Mouse (Mus musculus): ENCODE data around the gene Arrdc4. TPM values are rescaled to one million over a fixed set of nuclear protein-coding genes. Genes with fewer than 3 reads are reported as not detected.

Arrdc4 gene
- polyA plus RNA-seq, 1 experiment from 2014 or later = 16.2 TPM

GRCm38 (mm10) chr7:68740763-68741162, 8.3 kb downstream of the Arrdc4 start:
- DNase-seq (ENCODE audit: low spot score) = no peak
- no peak overlapping the region for H3K4me3 ChIP-seq
- no peaks in the 10 kb centered on the region for H3K27me3 ChIP-seq (replicated peaks; ENCODE audit: low read depth, poor library complexity, severe bottlenecking)
- 95% methylated on average over 6 of the region's 6 CpGs for WGBS
- peaks cover 68% of the 10 kb centered on the region for H3K36me3 ChIP-seq (replicated peaks)
- H3K27ac ChIP-seq (replicated peaks) = no peak overlapping the region
- H3K9me3 ChIP-seq = no peaks in the 10 kb centered on the region
- H3K4me1 ChIP-seq = no peaks in the 10 kb centered on the region

DNA sequence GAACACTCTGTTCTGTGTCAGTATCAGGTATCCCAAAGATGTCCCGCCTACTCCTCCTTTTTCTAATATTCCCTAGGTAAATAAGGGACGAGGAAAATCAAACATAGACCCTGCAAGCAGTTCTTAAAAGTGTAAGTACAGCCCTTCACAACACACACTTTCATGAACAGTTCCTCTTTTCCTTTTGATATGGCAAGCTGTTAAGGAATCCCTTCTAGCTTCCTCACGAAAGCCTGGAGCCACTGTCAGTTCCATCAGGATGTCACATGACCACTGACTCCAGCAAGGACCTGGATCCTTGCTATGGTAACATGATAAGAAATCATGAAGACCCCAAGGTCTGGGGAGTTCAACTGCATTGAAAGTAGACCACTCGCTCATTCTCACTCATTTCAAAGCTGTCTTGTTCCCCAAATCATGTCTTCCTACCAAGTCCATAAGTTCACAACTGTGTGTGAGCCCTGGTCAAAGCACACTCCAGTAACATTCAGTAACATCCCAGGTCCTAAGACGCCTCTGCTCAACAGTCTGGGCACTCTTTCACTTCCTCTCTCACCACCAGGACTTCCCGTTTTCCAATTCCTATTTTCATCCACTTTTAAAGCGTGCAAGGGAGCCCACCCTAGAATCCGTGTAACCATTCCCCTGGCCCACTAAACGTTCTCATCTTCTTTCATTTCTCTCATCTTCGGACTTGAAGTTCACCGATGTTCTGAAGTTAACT, 10.2 kb downstream of the Arrdc4 start:
- Histone ChIP-seq H3K9me3 (no peaks in the 10 kb centered on the region), H3K27me3 (replicated peaks; ENCODE audit: low read depth, poor library complexity, severe bottlenecking) (no peaks in the 10 kb centered on the region), H3K4me3 (no peak overlapping the region), H3K36me3 (replicated peaks) (peaks cover 61% of the 10 kb centered on the region), H3K4me1 (no peaks in the 10 kb centered on the region), H3K27ac (replicated peaks) (no peak overlapping the region)
- DNase-seq (ENCODE audit: low spot score) = no peak
- 90% methylated on average over 11 of the region's 11 CpGs for WGBS

- 94% methylated on average over 5 of the region's 5 CpGs for WGBS
- H3K4me1 ChIP-seq = no peaks in the 10 kb centered on the region
- H3K9me3 ChIP-seq = no peaks in the 10 kb centered on the region
- no peak overlapping the region for H3K4me3 ChIP-seq
- no peaks in the 10 kb centered on the region for H3K27me3 ChIP-seq (replicated peaks; ENCODE audit: low read depth, poor library complexity, severe bottlenecking)
- H3K36me3 ChIP-seq (replicated peaks) = no peaks in the 10 kb centered on the region
- no peak overlapping the region for H3K27ac ChIP-seq (replicated peaks)
- DNase-seq (ENCODE audit: low spot score) = no peak
Measured at GRCm38 (mm10) chr7:68726380-68726779, 22.7 kb downstream of the Arrdc4 start.

GRCm38 (mm10) chr7:68724711-68725110, 24.3 kb downstream of the Arrdc4 start:
- 85% methylated on average over 7 of the region's 7 CpGs for WGBS
- DNase-seq (ENCODE audit: low spot score) = no peak
- H3K27me3 ChIP-seq (replicated peaks; ENCODE audit: low read depth, poor library complexity, severe bottlenecking) = no peaks in the 10 kb centered on the region
- no peak overlapping the region for H3K4me3 ChIP-seq
- H3K36me3 ChIP-seq (replicated peaks) = no peaks in the 10 kb centered on the region
- H3K27ac ChIP-seq (replicated peaks) = no peak overlapping the region
- no peaks in the 10 kb centered on the region for H3K9me3 ChIP-seq
- H3K4me1 ChIP-seq = no peaks in the 10 kb centered on the region

DNA sequence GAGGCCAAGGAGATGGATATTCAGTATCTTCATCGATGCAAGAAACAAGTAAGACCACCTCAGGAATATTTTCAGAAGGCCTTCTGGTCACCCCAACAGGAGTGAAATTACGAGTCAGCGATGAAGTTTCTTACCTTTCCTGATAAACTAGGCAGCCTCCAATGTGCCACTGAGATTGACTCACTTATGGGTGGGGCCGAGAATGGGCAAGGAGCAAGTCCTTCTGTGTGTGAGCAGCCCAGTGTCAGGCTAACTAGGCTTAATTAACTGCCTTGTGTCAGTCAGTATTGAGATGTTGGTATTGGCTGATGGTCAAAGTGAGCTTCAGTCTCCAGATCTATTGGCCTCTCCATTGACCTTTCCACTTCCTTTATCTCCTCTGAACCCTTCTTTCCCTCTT, 27.5 kb downstream of the Arrdc4 start:
- Histone ChIP-seq H3K4me1 (peaks cover 13% of the 10 kb centered on the region), H3K36me3 (replicated peaks) (no peaks in the 10 kb centered on the region), H3K9me3 (no peaks in the 10 kb centered on the region), H3K4me3 (no peak overlapping the region), H3K27ac (replicated peaks) (no peak overlapping the region), H3K27me3 (replicated peaks; ENCODE audit: low read depth, poor library complexity, severe bottlenecking) (no peaks in the 10 kb centered on the region)
- WGBS = 96% methylated on average over 4 of the region's 4 CpGs
- no peak for DNase-seq (ENCODE audit: low spot score)

DNA sequence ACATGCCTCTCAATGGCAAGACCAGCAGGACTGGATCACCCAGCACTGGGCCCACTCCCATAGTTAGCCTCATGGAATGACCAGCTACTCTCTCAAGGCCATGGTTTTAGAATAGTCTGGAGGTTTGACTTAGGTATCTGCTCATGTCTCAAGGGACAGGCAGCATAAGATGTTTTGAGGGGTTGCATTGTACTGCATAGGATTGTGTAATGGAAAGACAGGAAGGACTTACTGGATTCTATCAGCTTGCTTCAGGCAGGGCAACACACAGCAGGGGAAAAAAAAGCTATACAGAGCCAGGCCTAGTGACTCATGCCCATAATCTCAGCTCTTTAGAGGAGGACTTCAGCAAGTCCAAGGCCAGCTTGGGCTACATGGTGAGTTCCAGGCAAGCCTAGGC, 31.1 kb downstream of the Arrdc4 start:
- Histone ChIP-seq H3K36me3 (replicated peaks) (no peaks in the 10 kb centered on the region), H3K9me3 (no peaks in the 10 kb centered on the region), H3K27ac (replicated peaks) (peak overlapping the region; percentile 24; the same call in 1 of the 2 replicates), H3K4me1 (peaks cover 13% of the 10 kb centered on the region), H3K27me3 (replicated peaks; ENCODE audit: low read depth, poor library complexity, severe bottlenecking) (no peaks in the 10 kb centered on the region), H3K4me3 (no peak overlapping the region)
- no peak for DNase-seq (ENCODE audit: low spot score)

GRCm38 (mm10) chr7:68717498-68717897, 31.5 kb downstream of the Arrdc4 start:
- Histone ChIP-seq H3K36me3 (replicated peaks) (no peaks in the 10 kb centered on the region), H3K9me3 (no peaks in the 10 kb centered on the region), H3K27ac (replicated peaks) (peak overlapping the region; percentile 24; the same call in 1 of the 2 replicates), H3K4me3 (no peak overlapping the region), H3K27me3 (replicated peaks; ENCODE audit: low read depth, poor library complexity, severe bottlenecking) (no peaks in the 10 kb centered on the region), H3K4me1 (peaks cover 13% of the 10 kb centered on the region)
- 50% methylated on average over 10 of the region's 10 CpGs for WGBS
- no peak for DNase-seq (ENCODE audit: low spot score)

- 77% methylated on average over 8 of the region's 8 CpGs for WGBS
- H3K27me3 ChIP-seq (replicated peaks; ENCODE audit: low read depth, poor library complexity, severe bottlenecking) = no peaks in the 10 kb centered on the region
- H3K36me3 ChIP-seq (replicated peaks) = no peaks in the 10 kb centered on the region
- no peak for DNase-seq (ENCODE audit: low spot score)
- no peak overlapping the region for H3K27ac ChIP-seq (replicated peaks)
- H3K9me3 ChIP-seq = no peaks in the 10 kb centered on the region
- H3K4me1 ChIP-seq = peaks cover 13% of the 10 kb centered on the region
- H3K4me3 ChIP-seq = no peak overlapping the region
Measured at GRCm38 (mm10) chr7:68716926-68717325, 32.1 kb downstream of the Arrdc4 start.

DNA sequence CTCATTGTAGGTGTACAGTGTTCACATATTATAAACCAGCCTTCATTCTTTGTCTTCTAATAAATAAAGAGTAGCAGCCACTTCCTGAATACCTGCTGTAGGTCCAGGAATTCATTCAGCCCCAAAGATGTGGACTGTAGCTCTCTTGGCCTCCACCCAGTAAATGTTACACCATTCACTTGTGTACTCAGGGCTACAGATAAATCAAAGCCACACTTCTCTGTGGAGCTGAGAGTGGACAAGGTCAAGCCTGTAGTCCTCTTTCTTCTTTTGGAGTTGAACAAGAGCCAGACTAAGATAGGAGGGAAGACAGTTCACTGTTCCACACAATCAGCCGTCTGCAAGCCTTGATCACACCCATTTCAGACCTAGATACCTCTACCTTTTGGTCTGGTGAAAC, 36.1 kb downstream of the Arrdc4 start:
- Histone ChIP-seq H3K4me3 (no peak overlapping the region), H3K27me3 (replicated peaks; ENCODE audit: low read depth, poor library complexity, severe bottlenecking) (no peaks in the 10 kb centered on the region), H3K9me3 (no peaks in the 10 kb centered on the region), H3K36me3 (replicated peaks) (no peaks in the 10 kb centered on the region), H3K27ac (replicated peaks) (no peak overlapping the region), H3K4me1 (peaks cover 10% of the 10 kb centered on the region)
- no peak for DNase-seq (ENCODE audit: low spot score)
- WGBS = 92% methylated on average over 1 of the region's 1 CpGs

- Histone ChIP-seq H3K36me3 (replicated peaks) (no peaks in the 10 kb centered on the region), H3K4me3 (no peak overlapping the region), H3K4me1 (peaks cover 5% of the 10 kb centered on the region), H3K9me3 (no peaks in the 10 kb centered on the region), H3K27me3 (replicated peaks; ENCODE audit: low read depth, poor library complexity, severe bottlenecking) (no peaks in the 10 kb centered on the region), H3K27ac (replicated peaks) (no peak overlapping the region)
- 79% methylated on average over 3 of the region's 3 CpGs for WGBS
- no peak for DNase-seq (ENCODE audit: low spot score)
Measured at GRCm38 (mm10) chr7:68712425-68712824, 36.6 kb downstream of the Arrdc4 start.

DNA sequence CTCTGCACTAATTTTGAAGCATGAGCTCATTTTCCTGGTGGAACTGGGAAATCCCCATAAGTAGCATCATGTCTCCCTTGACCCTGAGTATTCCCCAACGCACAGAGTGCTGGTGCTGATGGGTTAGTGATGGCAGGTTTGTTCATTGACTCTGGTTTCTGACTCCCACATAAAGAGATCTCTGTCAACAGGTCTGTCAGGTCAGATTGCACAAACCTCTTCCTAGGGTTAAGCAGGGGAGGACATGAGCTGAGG, 39.8 kb downstream of the Arrdc4 start:
- DNase-seq (ENCODE audit: low spot score) = no peak
- Histone ChIP-seq H3K4me1 (no peaks in the 10 kb centered on the region), H3K36me3 (replicated peaks) (no peaks in the 10 kb centered on the region), H3K27ac (replicated peaks) (no peak overlapping the region), H3K4me3 (no peak overlapping the region), H3K9me3 (no peaks in the 10 kb centered on the region), H3K27me3 (replicated peaks; ENCODE audit: low read depth, poor library complexity, severe bottlenecking) (no peaks in the 10 kb centered on the region)
- WGBS = 78% methylated on average over 1 of the region's 1 CpGs

DNA sequence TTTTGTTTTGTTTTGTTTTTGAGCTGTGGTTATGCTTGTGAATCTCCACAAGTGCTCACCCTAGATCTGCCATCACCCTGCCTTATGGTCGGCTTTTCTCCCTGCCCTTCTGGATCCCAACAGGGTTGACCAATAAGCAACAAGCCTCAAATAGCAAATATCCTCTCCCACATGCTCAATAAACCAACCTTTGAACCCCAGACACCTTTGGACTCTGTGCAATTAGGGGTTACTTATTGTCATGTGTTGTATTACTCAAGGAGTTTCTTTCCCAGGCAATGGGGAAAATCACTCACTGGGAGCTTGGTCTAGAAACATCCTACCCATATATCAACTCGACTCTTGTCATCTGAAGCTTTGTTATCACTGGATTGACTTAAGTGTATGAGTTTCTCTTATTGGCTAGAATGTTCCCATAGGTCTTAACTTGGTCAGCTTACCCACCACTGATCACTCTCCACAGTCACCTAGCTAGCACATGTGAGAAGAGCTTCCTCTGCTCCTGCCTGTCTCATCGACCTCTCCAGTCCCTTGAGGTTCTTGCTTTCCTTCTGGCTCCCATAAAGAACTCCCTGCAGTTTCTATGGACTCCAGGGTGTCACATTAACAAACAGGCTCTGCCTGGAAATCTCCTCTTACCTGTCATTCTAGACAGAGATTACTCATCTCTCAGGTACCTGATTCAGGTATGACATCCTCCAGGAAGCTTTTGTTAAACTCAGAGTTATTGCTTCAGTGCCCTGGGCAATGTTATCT, 40.3 kb downstream of the Arrdc4 start:
- no peak overlapping the region for H3K4me3 ChIP-seq
- H3K36me3 ChIP-seq (replicated peaks) = no peaks in the 10 kb centered on the region
- 85% methylated on average over 3 of the region's 3 CpGs for WGBS
- no peak for DNase-seq (ENCODE audit: low spot score)
- no peaks in the 10 kb centered on the region for H3K27me3 ChIP-seq (replicated peaks; ENCODE audit: low read depth, poor library complexity, severe bottlenecking)
- H3K9me3 ChIP-seq = no peaks in the 10 kb centered on the region
- H3K4me1 ChIP-seq = no peaks in the 10 kb centered on the region
- no peak overlapping the region for H3K27ac ChIP-seq (replicated peaks)

DNA sequence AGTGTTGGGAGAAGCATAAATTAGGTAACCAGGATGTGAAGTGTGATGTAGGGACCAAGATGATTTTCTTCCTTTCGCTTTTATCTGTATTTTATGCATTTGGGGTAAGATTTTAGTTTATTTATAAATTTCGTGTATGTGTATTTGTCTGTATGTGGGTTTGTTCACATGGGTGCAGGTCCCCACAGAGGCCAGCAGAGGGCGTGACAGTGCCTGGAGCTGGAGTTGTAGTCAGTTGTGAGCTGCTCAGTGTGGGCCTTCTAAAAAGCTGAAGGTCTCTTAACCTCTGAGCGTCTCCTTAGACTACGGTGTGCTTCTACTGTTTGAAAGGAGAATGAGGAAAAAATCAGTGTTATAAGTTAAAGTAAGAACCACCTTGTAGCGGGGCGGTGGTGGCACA, 43.9 kb downstream of the Arrdc4 start:
- no peak for DNase-seq (ENCODE audit: low spot score)
- H3K4me1 ChIP-seq = no peaks in the 10 kb centered on the region
- H3K9me3 ChIP-seq = no peaks in the 10 kb centered on the region
- 91% methylated on average over 7 of the region's 7 CpGs for whole genome bisulfite sequencing
- no peaks in the 10 kb centered on the region for H3K27me3 ChIP-seq (replicated peaks; ENCODE audit: low read depth, poor library complexity, severe bottlenecking)
- no peak overlapping the region for H3K4me3 ChIP-seq
- no peak overlapping the region for H3K27ac ChIP-seq (replicated peaks)
- H3K36me3 ChIP-seq (replicated peaks) = no peaks in the 10 kb centered on the region

Measured in embryonic facial prominence, embryonic 10.5 days (tissue).